Comparison of ENCODE assay signal across 34 mouse cellular contexts in genomic region chr19:59264838-59265532, GRCm38 (mm10). TPM values are rescaled to one million over a fixed set of nuclear protein-coding genes. Genes with fewer than 3 reads are reported as not detected.
A peak's percentile ranks its signal among the peaks of the same experiment; 100 is the strongest.
DNase-seq lines count a peak whose midpoint lies in the region; ATAC-seq and TF ChIP-seq lines count a peak whose summit lies in the region.
"Had no signal": no experiment of that assay in that cellular context is flagged by ENCODE, and none has a peak within 500 bp of the region (broad histone marks: within the 10 kb centered on the region; RNA-seq: fewer than 3 reads in every experiment).

No protein-coding gene starts in this region.

- no peak for ATAC-seq in hindbrain, embryonic 12.5 days (ENCODE audit: low FRiP score)
- ATAC-seq in hindbrain, postnatal 0 days: no peak
- ATAC-seq in forebrain, embryonic 12.5 days (ENCODE audit: low FRiP score): peak; percentile 54
- 0 out of 2 replicates have a peak, but pooled peaks have one; percentile 9 for ATAC-seq in megakaryocyte progenitor cell, adult 5-6 weeks (replicated peaks; ENCODE audit: poor library complexity)
- ATAC-seq in midbrain, embryonic 16.5 days: no peak
- ATAC-seq: intestine, embryonic 15.5 days; Patski had no signal

- H3K9me3 ChIP-seq in hindbrain, embryonic 12.5 days (replicated peaks): no peaks in the 10 kb centered on the region
- no peaks in the 10 kb centered on the region for H3K9me3 ChIP-seq in hindbrain, postnatal 0 days (ENCODE audit: low read length)
- no peaks in the 10 kb centered on the region for H3K9me3 ChIP-seq in forebrain, embryonic 12.5 days
- no peaks in the 10 kb centered on the region for H3K9me3 ChIP-seq in midbrain, embryonic 16.5 days (replicated peaks; ENCODE audit: control insufficient read depth, low read length, poor library complexity, severe bottlenecking)
- H3K9me3 ChIP-seq: embryonic facial prominence, embryonic 12.5 days; G1E; hindbrain, embryonic 15.5 days; intestine, embryonic 15.5 days; neural tube, embryonic 13.5 days had no signal

- peaks cover 33% of the 10 kb centered on the region for H3K27me3 ChIP-seq in hindbrain, embryonic 12.5 days
- peaks cover 8% of the 10 kb centered on the region for H3K27me3 ChIP-seq in hindbrain, postnatal 0 days (ENCODE audit: insufficient read depth, low read length)
- peaks cover 37% of the 10 kb centered on the region for H3K27me3 ChIP-seq in forebrain, embryonic 12.5 days
- peaks cover 8% of the 10 kb centered on the region for H3K27me3 ChIP-seq in midbrain, embryonic 16.5 days (ENCODE audit: control insufficient read depth, insufficient read depth, low read depth, low read length)
- H3K27me3 ChIP-seq: CH12.LX had no signal

- DNase-seq in hindbrain, postnatal 0 days (ENCODE audit: low spot score): no peak
- no peak for DNase-seq in adrenal gland, postnatal 36 days
- no peak for DNase-seq in layer of hippocampus, postnatal 25 days (ENCODE audit: extremely low spot score in 1 of 2, low spot score in 1 of 2)
- no peak for DNase-seq in spleen, adult 18-20 months
- DNase-seq: cerebellum, adult 18-20 months; cerebellum, postnatal 25 days; gastrocnemius, postnatal 10 days; kidney, adult 8-10 months; kidney, postnatal 10 days; lung, adult 2 months; lung, postnatal 14 days; thymus, postnatal 36 days had no signal

- no peak for TF ChIP-seq CTCF in hindbrain, postnatal 0 days (IDR thresholded peaks at IDR 0.05; ENCODE audit: low read depth)

- peaks cover 43% of the 10 kb centered on the region for H3K4me1 ChIP-seq in hindbrain, embryonic 12.5 days
- peaks cover 12% of the 10 kb centered on the region for H3K4me1 ChIP-seq in hindbrain, postnatal 0 days (ENCODE audit: insufficient read depth, low read length)
- peaks cover 55% of the 10 kb centered on the region for H3K4me1 ChIP-seq in forebrain, embryonic 12.5 days
- peaks cover 23% of the 10 kb centered on the region for H3K4me1 ChIP-seq in midbrain, embryonic 16.5 days (ENCODE audit: control insufficient read depth, insufficient read depth, low read length)

- no peak overlapping the region for H3K27ac ChIP-seq in hindbrain, embryonic 12.5 days
- no peak overlapping the region for H3K27ac ChIP-seq in hindbrain, postnatal 0 days
- H3K27ac ChIP-seq in forebrain, embryonic 12.5 days: peak overlapping the region; percentile 86
- 0 out of 2 replicates have a peak overlapping the region, but pooled peaks have one; percentile 9 for H3K27ac ChIP-seq in midbrain, embryonic 16.5 days (ENCODE audit: low read length)
- H3K27ac ChIP-seq: embryonic facial prominence, embryonic 12.5 days; hindbrain, embryonic 15.5 days; intestine, embryonic 15.5 days; neural tube, embryonic 13.5 days had no signal

- 60% methylated on average over 9 of the region's 9 CpGs for WGBS in hindbrain, embryonic 12.5 days
- WGBS in hindbrain, postnatal 0 days: 52% methylated on average over 9 of the region's 9 CpGs
- 38% methylated on average over 9 of the region's 9 CpGs for WGBS in forebrain, embryonic 12.5 days
- WGBS in midbrain, embryonic 16.5 days: 47% methylated on average over 9 of the region's 9 CpGs

- no peaks in the 10 kb centered on the region for H3K36me3 ChIP-seq in hindbrain, embryonic 12.5 days
- H3K36me3 ChIP-seq in hindbrain, postnatal 0 days (ENCODE audit: insufficient read depth, low read length): no peaks in the 10 kb centered on the region
- H3K36me3 ChIP-seq in forebrain, embryonic 12.5 days (replicated peaks): no peaks in the 10 kb centered on the region
- no peaks in the 10 kb centered on the region for H3K36me3 ChIP-seq in midbrain, embryonic 16.5 days (ENCODE audit: control insufficient read depth, insufficient read depth, low read length)
- H3K36me3 ChIP-seq: embryonic facial prominence, embryonic 12.5 days; G1E; hindbrain, embryonic 15.5 days; intestine, embryonic 15.5 days; neural tube, embryonic 13.5 days had no signal

- H3K9ac ChIP-seq in hindbrain, embryonic 12.5 days: 0 out of 2 replicates have a peak overlapping the region, but pooled peaks have one; percentile 13
- no peak overlapping the region for H3K9ac ChIP-seq in hindbrain, postnatal 0 days (replicated peaks; ENCODE audit: low read length)
- H3K9ac ChIP-seq in forebrain, embryonic 12.5 days: peak overlapping the region; percentile 36; the same call in 1 of the 2 replicates
- H3K9ac ChIP-seq in midbrain, embryonic 16.5 days (ENCODE audit: low read depth, low read length): 0 out of 2 replicates have a peak overlapping the region, but pooled peaks have one; percentile 17
- H3K9ac ChIP-seq: embryonic facial prominence, embryonic 12.5 days; hindbrain, embryonic 15.5 days; intestine, embryonic 15.5 days; neural tube, embryonic 13.5 days had no signal

- H3K4me2 ChIP-seq in hindbrain, embryonic 12.5 days (replicated peaks): no peak overlapping the region
- no peak overlapping the region for H3K4me2 ChIP-seq in hindbrain, postnatal 0 days (ENCODE audit: low read depth, low read length)
- H3K4me2 ChIP-seq in forebrain, embryonic 12.5 days: peak overlapping the region; percentile 4
- H3K4me2 ChIP-seq in midbrain, embryonic 16.5 days (ENCODE audit: low read length): peak overlapping the region; percentile 19; the same call in 1 of the 2 replicates
- H3K4me2 ChIP-seq: embryonic facial prominence, embryonic 12.5 days; hindbrain, embryonic 15.5 days; intestine, embryonic 15.5 days; neural tube, embryonic 13.5 days had no signal

- H3K4me3 ChIP-seq in hindbrain, embryonic 12.5 days: no peak overlapping the region
- H3K4me3 ChIP-seq in hindbrain, postnatal 0 days (ENCODE audit: low read length): no peak overlapping the region
- H3K4me3 ChIP-seq in forebrain, embryonic 12.5 days (replicated peaks): no peak overlapping the region
- H3K4me3 ChIP-seq in midbrain, embryonic 16.5 days (ENCODE audit: low read depth, low read length): no peak overlapping the region
- H3K4me3 ChIP-seq: embryonic facial prominence, embryonic 12.5 days; hindbrain, embryonic 15.5 days; intestine, embryonic 15.5 days; myocyte; neural tube, embryonic 13.5 days had no signal

RNA-seq across cellular contexts. Expression of gene Slc18a2, which starts 4.3 kb away (rescaled TPM):
- polyA plus RNA-seq in hindbrain, embryonic 12.5 days (2016; fragmentation: Nextera tagmentation; extraction: Ambion mirVana): 17.5 and 17.9 TPM in 2 replicates
- total RNA-seq in hindbrain, postnatal 0 days (2014; rRNA removed): 11.4 and 13.7 TPM in 2 replicates
- 21.3 and 21.7 TPM in 2 replicates for polyA plus RNA-seq in hindbrain, postnatal 0 days (2015; fragmentation: Nextera tagmentation; extraction: Ambion mirVana)
- polyA plus RNA-seq in forebrain, embryonic 12.5 days (2016; fragmentation: Nextera tagmentation; extraction: Ambion mirVana): 22.1 and 27.7 TPM in 2 replicates
- total RNA-seq in megakaryocyte progenitor cell, adult 5-6 weeks (2015): 4.6 and 9.5 TPM in 2 replicates
- total RNA-seq in megakaryocyte progenitor cell, adult 5-6 weeks (2017): 2.2 and 3.8 TPM in 2 replicates
- polyA plus RNA-seq in midbrain, embryonic 16.5 days (2015; fragmentation: Nextera tagmentation; extraction: Ambion mirVana): 28.7 and 30.0 TPM in 2 replicates
- total RNA-seq in adrenal gland, postnatal 36 days (2021): 10 to 100 TPM; 12.3 to 16.1 TPM
- 1 to 10 TPM; 1.5 to 1.8 TPM for total RNA-seq in layer of hippocampus, postnatal 25 days (2021)

RNA-seq across cellular contexts. Expression of gene Kcnk18, which starts 46.0 kb away (rescaled TPM):
- polyA plus RNA-seq in hindbrain, embryonic 12.5 days (2016; fragmentation: Nextera tagmentation; extraction: Ambion mirVana): not detected in 2 replicates
- not detected in 2 replicates for total RNA-seq in hindbrain, postnatal 0 days (2014; rRNA removed)
- 0.05 TPM in 1 of 2 replicates, not detected in the other for polyA plus RNA-seq in hindbrain, postnatal 0 days (2015; fragmentation: Nextera tagmentation; extraction: Ambion mirVana)
- not detected in 2 replicates for polyA plus RNA-seq in forebrain, embryonic 12.5 days (2016; fragmentation: Nextera tagmentation; extraction: Ambion mirVana)
- not detected in 2 replicates for total RNA-seq in megakaryocyte progenitor cell, adult 5-6 weeks (2015)
- total RNA-seq in megakaryocyte progenitor cell, adult 5-6 weeks (2017): not detected in 2 replicates
- 0.07 TPM in 1 of 2 replicates, not detected in the other for polyA plus RNA-seq in midbrain, embryonic 16.5 days (2015; fragmentation: Nextera tagmentation; extraction: Ambion mirVana)
- total RNA-seq in adrenal gland, postnatal 36 days (2021): not detected
- total RNA-seq in layer of hippocampus, postnatal 25 days (2021): not detected
- total RNA-seq: adrenal gland, adult 18-20 months; adrenal gland, postnatal 4 days; CH12.LX; gastrocnemius, postnatal 10 days; heart, adult 8-10 months; heart, postnatal 25 days; layer of hippocampus, postnatal 10 days; liver, adult 2 months had no signal
- polyA plus RNA-seq: embryonic facial prominence, embryonic 12.5 days; frontal cortex, adult 2 months; G1E; heart, embryonic 14.5 days; intestine, embryonic 15.5 days; limb, embryonic 11.5 days; liver, adult 2 months; lung, adult 2 months; myocyte; neural tube, embryonic 13.5 days; Patski; stomach, embryonic 14.5 days had no signal

RNA-seq across cellular contexts. Expression of gene Rps12-ps3, which starts 57.1 kb away (rescaled TPM):
- 7.2 TPM in 1 of 2 replicates, not detected in the other for polyA plus RNA-seq in hindbrain, embryonic 12.5 days (2016; fragmentation: Nextera tagmentation; extraction: Ambion mirVana)
- total RNA-seq in hindbrain, postnatal 0 days (2014; rRNA removed): 47.7 and 63.1 TPM in 2 replicates
- 4.5 and 13.9 TPM in 2 replicates for polyA plus RNA-seq in hindbrain, postnatal 0 days (2015; fragmentation: Nextera tagmentation; extraction: Ambion mirVana)
- 3.0 and 11.5 TPM in 2 replicates for polyA plus RNA-seq in forebrain, embryonic 12.5 days (2016; fragmentation: Nextera tagmentation; extraction: Ambion mirVana)
- total RNA-seq in megakaryocyte progenitor cell, adult 5-6 weeks (2015): 1,076 and 1,152 TPM in 2 replicates
- 820 and 1,286 TPM in 2 replicates for total RNA-seq in megakaryocyte progenitor cell, adult 5-6 weeks (2017)
- 5.3 and 6.4 TPM in 2 replicates for polyA plus RNA-seq in midbrain, embryonic 16.5 days (2015; fragmentation: Nextera tagmentation; extraction: Ambion mirVana)
- total RNA-seq in adrenal gland, postnatal 36 days (2021): 100 to 1,000 TPM; 636 to 846 TPM
- total RNA-seq in layer of hippocampus, postnatal 25 days (2021): 100 to 1,000 TPM; 242 to 276 TPM
- polyA plus RNA-seq: hindbrain, embryonic 15.5 days had no signal

Comparison
In these comparisons a context has a peak if more than half of its experiments do, and no peak if none do; other contexts are left out.
1. ATAC-seq: peak in forebrain, embryonic 12.5 days (single experiment) and megakaryocyte progenitor cell, adult 5-6 weeks (single experiment); none in hindbrain, embryonic 12.5 days (single experiment), hindbrain, postnatal 0 days (single experiment) and midbrain, embryonic 16.5 days (single experiment).
2. H3K27ac ChIP-seq: peak in forebrain, embryonic 12.5 days (single experiment) and midbrain, embryonic 16.5 days (single experiment); none in hindbrain, embryonic 12.5 days (single experiment) and hindbrain, postnatal 0 days (single experiment).
3. H3K4me2 ChIP-seq: peak in forebrain, embryonic 12.5 days (single experiment) and midbrain, embryonic 16.5 days (single experiment); none in hindbrain, embryonic 12.5 days (single experiment) and hindbrain, postnatal 0 days (single experiment).